Mouse (Mus musculus) MEL (cell line): ENCODE data around the gene Elovl5.

ENCODE experiments used
- CTCF ChIP-seq, 3 experiments: IDR thresholded peaks in 2 of 3; conservative IDR thresholded peaks in 1 of 3; 2 replicates each; pipeline ENCODE4 v1.5.1; 2011 to 2012; ENCODE audit warnings: low read length in 3 of 3, low read depth in 2 of 3, mild to moderate bottlenecking in 2 of 3, improper control_type of control experiment in 1 of 3, inconsistent platforms in 1 of 3, mixed read lengths in 1 of 3, moderate library complexity in 1 of 3; ENCODE audit not compliant: control insufficient read depth in 1 of 3, insufficient read depth in 1 of 3, poor library complexity in 1 of 3, severe bottlenecking in 1 of 3
- ELF1 ChIP-seq: IDR thresholded peaks from 2 replicates; pipeline ENCODE4 v1.6.1; 2014; ENCODE audit warnings: low read depth, mild to moderate bottlenecking, inconsistent platforms, low read length, improper control_type of control experiment, moderate library complexity
- EP300 ChIP-seq, 2 experiments: IDR thresholded peaks; 2 replicates each; pipeline ENCODE4 v1.6.1; 2011; ENCODE audit warnings: improper control_type of control experiment in 2 of 2, low read length in 2 of 2, low read depth in 1 of 2, mild to moderate bottlenecking in 1 of 2
- JUND ChIP-seq: IDR thresholded peaks from 2 replicates; pipeline ENCODE4 v1.6.1; 2011; ENCODE audit warnings: low read depth, mild to moderate bottlenecking, improper control_type of control experiment, low read length
- MAX ChIP-seq: IDR thresholded peaks from 2 replicates; pipeline ENCODE4 v1.6.1; 2011; ENCODE audit warnings: low read length, improper control_type of control experiment
- MXI1 ChIP-seq: IDR thresholded peaks from 2 replicates; pipeline ENCODE4 v1.6.1; 2011; ENCODE audit warnings: mild to moderate bottlenecking, low read depth, low read length, improper control_type of control experiment
- NELFE ChIP-seq: IDR thresholded peaks from 2 replicates; pipeline ENCODE4 v1.6.1; 2011; ENCODE audit warnings: low read depth, low read length, improper control_type of control experiment
- POLR2A ChIP-seq, 2 experiments: IDR thresholded peaks; 2 replicates each; pipeline ENCODE4 v1.6.1; 2011 to 2012; ENCODE audit warnings: low read length in 2 of 2, mild to moderate bottlenecking in 2 of 2, control low read depth in 1 of 2, improper control_type of control experiment in 1 of 2, low read depth in 1 of 2, moderate library complexity in 1 of 2; ENCODE audit not compliant: control insufficient read depth in 1 of 2, insufficient read depth in 1 of 2, poor library complexity in 1 of 2
- POLR2AphosphoS2 ChIP-seq: IDR thresholded peaks from 2 replicates; pipeline ENCODE4 v1.6.1; 2011; ENCODE audit warnings: low read length, improper control_type of control experiment
- TAL1 ChIP-seq: IDR thresholded peaks from 2 replicates; pipeline ENCODE4 v1.6.1; 2012; ENCODE audit warnings: mild to moderate bottlenecking, inconsistent platforms, low read length, moderate library complexity, mixed read lengths

GRCm38 (mm10) chr9:77941058-77941457 is 23.9 kb downstream of the Elovl5 start:
- TF ChIP-seq CTCF (IDR thresholded peaks at IDR 0.05 in 2 of 3, conservative IDR thresholded peaks at IDR 0.05 in 1 of 3; ENCODE audit: control insufficient read depth in 1 of 3, insufficient read depth in 1 of 3, low read depth in 2 of 3, low read length in 3 of 3, poor library complexity in 1 of 3, severe bottlenecking in 1 of 3) (no peak), POLR2A (IDR thresholded peaks at IDR 0.05; ENCODE audit: control insufficient read depth in 1 of 2, insufficient read depth in 1 of 2, low read depth in 1 of 2, low read length in 2 of 2, poor library complexity in 1 of 2) (no peak), JUND (no peak), EP300 (IDR thresholded peaks at IDR 0.05; ENCODE audit: low read depth in 1 of 2, low read length in 2 of 2) (no peak), MAX (no peak), TAL1 (no peak), ELF1 (no peak), POLR2AphosphoS2 (no peak), MXI1 (no peak), NELFE (no peak)
